Mouse (Mus musculus): ENCODE results near the gene Tfap4.

GRCm38 (mm10) chr16:4590236-4590635 lies 30.6 kb upstream of the Tfap4 start:
- TF ChIP-seq POLR2A (IDR thresholded peaks at IDR 0.05; ENCODE audit: control insufficient read depth, low read depth, low read length) (no peak), CTCF (IDR thresholded peaks at IDR 0.05; ENCODE audit: control insufficient read depth, insufficient read depth, insufficient replicate concordance, low read depth, low read length) (no peak)
